Mouse (Mus musculus): ENCODE measurements around the gene Olfr512.

Gene Olfr512

GRCm38 (mm10) chr7:108713020-108713419, at the start of gene Olfr512:
Gene Olfr512 (plus strand): TSS chr7:108713320.
- no peak for DNase-seq (ENCODE audit: low spot score in 2 of 2)

GRCm38 (mm10) chr7:108666118-108666517, 47.0 kb upstream of the Olfr512 start, which contains the start of gene Olfr510:
Gene Olfr510 (plus strand): TSS chr7:108666418.
- no peak for DNase-seq (ENCODE audit: low spot score in 2 of 2)

GRCm38 (mm10) chr7:108671058-108671457, 42.1 kb upstream of the Olfr512 start:
- DNase-seq (ENCODE audit: low spot score in 2 of 2) = no peak

DNA sequence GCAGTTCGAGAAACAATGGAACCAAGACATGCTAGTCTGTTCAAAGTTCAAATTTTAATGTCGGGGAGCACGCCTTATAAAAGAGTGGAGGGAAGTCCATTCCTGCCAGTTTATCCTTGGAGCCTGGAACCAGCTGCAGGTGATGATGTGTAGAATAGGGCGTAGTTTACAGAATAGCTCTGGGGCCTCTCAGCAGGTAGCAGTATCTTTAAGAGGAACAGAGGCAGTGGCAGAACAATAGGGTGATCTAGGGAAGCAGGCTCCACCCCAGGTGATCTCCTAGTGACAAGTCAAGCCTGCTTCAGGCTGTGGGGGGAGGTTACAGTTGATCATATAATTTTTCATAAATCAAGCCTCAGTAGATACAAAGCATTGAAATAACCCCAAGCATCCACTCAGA, 34.2 kb upstream of the Olfr512 start:
- DNase-seq (ENCODE audit: low spot score in 2 of 2) = no peak

GRCm38 (mm10) chr7:108750673-108751072, 37.6 kb downstream of the Olfr512 start, which contains the start of gene Olfr513:
Gene Olfr513 (plus strand): TSS chr7:108750973.
- no peak for DNase-seq (ENCODE audit: low spot score in 2 of 2)

GRCm38 (mm10) chr7:108760411-108760810, 47.3 kb downstream of the Olfr512 start:
- no peak for DNase-seq (ENCODE audit: low spot score in 2 of 2)

Measured in urinary bladder, postnatal 36 days (tissue).